ENCODE assay signal across 32 mouse cellular contexts in the genomic region with DNA sequence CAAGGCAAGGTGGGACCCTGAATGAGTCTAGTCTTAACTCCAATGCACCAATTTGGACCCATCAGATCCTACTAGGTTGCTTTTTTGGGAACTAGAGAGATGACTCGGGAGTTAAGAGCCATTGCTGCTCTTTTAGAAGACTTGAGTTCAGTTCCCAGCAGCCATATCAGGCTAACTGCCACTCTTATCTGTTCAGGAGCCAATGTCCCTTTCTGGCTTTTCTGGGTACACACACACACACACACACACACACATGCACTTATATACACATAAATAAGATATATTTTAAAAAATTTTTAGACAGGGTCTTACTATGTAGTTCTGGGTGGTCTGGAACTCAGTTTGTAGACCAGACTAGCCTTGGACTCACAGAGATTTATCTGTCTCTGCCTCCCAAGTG. TPM values are rescaled to one million over a fixed set of nuclear protein-coding genes. Genes with fewer than 3 reads are reported as not detected.
"Had no signal": no experiment of that assay in that cellular context is flagged by ENCODE, and none has a peak within 500 bp of the region (broad histone marks: within the 10 kb centered on the region; RNA-seq: fewer than 3 reads in every experiment).

No protein-coding gene starts in this region.

- H3K27ac ChIP-seq: embryonic facial prominence, embryonic 10.5 days; embryonic facial prominence, embryonic 12.5 days; embryonic facial prominence, embryonic 13.5 days; embryonic facial prominence, embryonic 15.5 days; forebrain, embryonic 10.5 days; forebrain, embryonic 12.5 days; forebrain, embryonic 13.5 days; forebrain, embryonic 15.5 days; gastrocnemius, adult 2 months; heart, adult 2 months had no signal

- H3K4me1 ChIP-seq: embryonic facial prominence, embryonic 12.5 days; embryonic facial prominence, embryonic 13.5 days; embryonic facial prominence, embryonic 15.5 days; forebrain, embryonic 10.5 days; forebrain, embryonic 12.5 days; forebrain, embryonic 13.5 days; forebrain, embryonic 15.5 days had no signal

- ATAC-seq: forebrain, embryonic 13.5 days; forebrain, embryonic 14.5 days; forebrain, embryonic 15.5 days; forebrain, embryonic 16.5 days; forebrain, postnatal 0 days had no signal

- H3K36me3 ChIP-seq: embryonic facial prominence, embryonic 10.5 days; embryonic facial prominence, embryonic 12.5 days; embryonic facial prominence, embryonic 13.5 days; embryonic facial prominence, embryonic 15.5 days; forebrain, embryonic 10.5 days; forebrain, embryonic 12.5 days; forebrain, embryonic 15.5 days had no signal

- H3K9me3 ChIP-seq: embryonic facial prominence, embryonic 10.5 days; embryonic facial prominence, embryonic 12.5 days; embryonic facial prominence, embryonic 13.5 days; embryonic facial prominence, embryonic 15.5 days; forebrain, embryonic 10.5 days; forebrain, embryonic 12.5 days; forebrain, embryonic 15.5 days had no signal

- H3K4me2 ChIP-seq: embryonic facial prominence, embryonic 12.5 days; embryonic facial prominence, embryonic 13.5 days; embryonic facial prominence, embryonic 15.5 days; forebrain, embryonic 12.5 days; forebrain, embryonic 13.5 days; forebrain, embryonic 15.5 days had no signal

- H3K9ac ChIP-seq: embryonic facial prominence, embryonic 12.5 days; embryonic facial prominence, embryonic 13.5 days; embryonic facial prominence, embryonic 15.5 days; forebrain, embryonic 12.5 days; forebrain, embryonic 13.5 days; forebrain, embryonic 15.5 days; forebrain, postnatal 0 days had no signal

- H3K4me3 ChIP-seq: embryonic facial prominence, embryonic 10.5 days; embryonic facial prominence, embryonic 12.5 days; embryonic facial prominence, embryonic 13.5 days; embryonic facial prominence, embryonic 15.5 days; erythroblast, embryonic 14.5 days; forebrain, embryonic 10.5 days; forebrain, embryonic 12.5 days; forebrain, embryonic 13.5 days; forebrain, embryonic 15.5 days; gastrocnemius, adult 2 months; heart, adult 2 months had no signal

- H3K27me3 ChIP-seq: embryonic facial prominence, embryonic 13.5 days; embryonic facial prominence, embryonic 15.5 days; forebrain, embryonic 13.5 days; forebrain, embryonic 15.5 days had no signal

- DNase-seq: cerebellum, adult 8-10 months; cerebellum, adult 9-10 months; cerebellum, adult 9-11 months; cerebellum, postnatal 10 days; cerebellum, postnatal 14 days; cerebellum, postnatal 25 days; cerebellum, postnatal 36 days; embryo, embryonic 11 days; forebrain, postnatal 0 days; gastrocnemius, adult 2 months; gastrocnemius, postnatal 10 days; gastrocnemius, postnatal 14 days; gastrocnemius, postnatal 25 days; gastrocnemius, postnatal 36 days; heart, adult 18-20 months; heart, adult 2 months had no signal

RNA-seq across cellular contexts. Expression of gene Galnt9, which starts 9.8 kb away (rescaled TPM):
- total RNA-seq: common myeloid progenitor, adult 5-6 weeks; gastrocnemius, adult 18-20 months; gastrocnemius, adult 2 months; gastrocnemius, adult 8-10 months; gastrocnemius, postnatal 14 days; gastrocnemius, postnatal 25 days; gastrocnemius, postnatal 36 days; granulocyte monocyte progenitor cell, adult 5-6 weeks; heart, adult 2 months; heart, adult 8-10 months had no signal
